Mouse (Mus musculus) heart, adult 11 months (tissue): ENCODE data around the gene Tomm20.
"Not testable (repeated sequence)": the region's sequence is repeated elsewhere in the genome, so short reads cannot be mapped to it uniquely, and the experiment has no call there.

ENCODE experiments used
- DNase-seq: peaks from one replicate; pipeline ENCODE4 v3.0.0; 2022

Tomm20 gene

DNA sequence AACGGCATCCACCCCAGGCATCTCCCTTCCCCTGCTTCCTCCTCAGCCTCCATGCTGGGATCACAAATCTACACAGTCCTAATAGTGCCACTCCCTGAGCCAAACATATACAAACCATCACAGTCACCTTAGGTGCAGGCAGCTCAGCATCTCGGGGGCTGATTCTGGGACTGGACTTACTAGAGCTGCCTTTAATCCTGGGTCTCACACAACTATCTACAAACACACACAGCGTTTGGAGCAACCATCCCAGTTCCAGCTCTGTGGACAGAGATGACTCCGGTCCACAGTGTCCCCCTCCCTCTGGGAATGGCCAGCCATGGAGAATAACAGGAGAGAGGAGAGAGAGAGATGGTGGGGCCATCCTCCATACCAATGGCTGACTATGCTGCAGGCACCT is 29.0 kb downstream of the Tomm20 start:
- DNase-seq, result peak; percentile 90

DNA sequence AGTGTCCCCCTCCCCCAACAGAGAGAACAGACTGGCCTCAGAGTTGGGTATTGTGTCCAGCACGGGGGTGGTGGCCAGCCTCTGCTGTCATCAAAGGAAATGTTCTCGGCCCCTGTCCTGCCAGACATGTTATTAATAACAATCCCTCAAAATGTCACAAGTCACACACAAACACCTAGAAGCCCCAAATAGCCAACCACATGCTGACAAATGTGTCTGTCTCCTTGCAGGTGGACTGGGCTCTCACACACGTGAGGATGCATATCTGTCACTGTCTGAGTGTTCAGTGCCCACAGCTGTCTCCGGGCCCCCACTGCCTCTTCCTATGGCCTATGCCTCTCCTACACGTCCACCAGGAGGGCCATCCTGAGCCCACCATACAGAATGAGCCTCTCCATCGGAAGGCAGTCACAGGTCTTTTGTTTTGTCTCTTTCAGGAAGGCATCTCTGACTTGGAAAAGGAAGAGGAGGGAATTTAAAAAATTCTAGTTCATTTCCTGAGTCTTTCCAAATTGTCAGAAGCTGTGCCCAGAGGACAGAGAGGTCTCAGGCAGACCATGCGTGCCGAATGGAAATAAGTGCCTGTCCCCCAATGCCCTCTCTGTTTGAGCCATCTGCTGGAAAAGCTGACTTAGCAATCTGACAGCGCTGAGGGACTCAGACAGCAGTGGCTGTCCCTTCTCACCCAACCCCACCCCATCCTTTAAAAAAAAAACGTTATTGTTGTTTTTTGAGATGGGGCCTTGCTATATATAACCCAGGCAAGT is 30.9 kb downstream of the Tomm20 start:
- DNase-seq, result peak; percentile 98

DNA sequence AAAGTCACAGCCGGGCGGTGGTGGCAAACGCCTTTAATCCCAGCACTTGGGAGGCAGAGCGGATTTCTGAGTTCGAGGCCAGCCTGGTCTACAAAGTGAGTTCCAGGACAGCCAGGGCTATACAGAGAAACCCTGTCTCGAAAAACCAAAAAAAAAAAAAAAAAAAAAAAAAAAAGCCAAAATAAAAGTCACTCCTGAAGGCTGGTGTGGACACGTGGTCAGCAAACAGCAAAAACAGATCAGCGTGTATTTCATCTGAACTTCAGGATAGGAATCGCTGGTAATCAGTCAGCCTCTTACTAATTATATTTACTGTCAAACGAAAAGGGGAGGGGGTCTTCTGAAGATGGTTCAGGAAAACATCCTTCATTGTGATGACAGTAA is 31.5 kb downstream of the Tomm20 start:
- DNase-seq, result not testable (repeated sequence)

DNA sequence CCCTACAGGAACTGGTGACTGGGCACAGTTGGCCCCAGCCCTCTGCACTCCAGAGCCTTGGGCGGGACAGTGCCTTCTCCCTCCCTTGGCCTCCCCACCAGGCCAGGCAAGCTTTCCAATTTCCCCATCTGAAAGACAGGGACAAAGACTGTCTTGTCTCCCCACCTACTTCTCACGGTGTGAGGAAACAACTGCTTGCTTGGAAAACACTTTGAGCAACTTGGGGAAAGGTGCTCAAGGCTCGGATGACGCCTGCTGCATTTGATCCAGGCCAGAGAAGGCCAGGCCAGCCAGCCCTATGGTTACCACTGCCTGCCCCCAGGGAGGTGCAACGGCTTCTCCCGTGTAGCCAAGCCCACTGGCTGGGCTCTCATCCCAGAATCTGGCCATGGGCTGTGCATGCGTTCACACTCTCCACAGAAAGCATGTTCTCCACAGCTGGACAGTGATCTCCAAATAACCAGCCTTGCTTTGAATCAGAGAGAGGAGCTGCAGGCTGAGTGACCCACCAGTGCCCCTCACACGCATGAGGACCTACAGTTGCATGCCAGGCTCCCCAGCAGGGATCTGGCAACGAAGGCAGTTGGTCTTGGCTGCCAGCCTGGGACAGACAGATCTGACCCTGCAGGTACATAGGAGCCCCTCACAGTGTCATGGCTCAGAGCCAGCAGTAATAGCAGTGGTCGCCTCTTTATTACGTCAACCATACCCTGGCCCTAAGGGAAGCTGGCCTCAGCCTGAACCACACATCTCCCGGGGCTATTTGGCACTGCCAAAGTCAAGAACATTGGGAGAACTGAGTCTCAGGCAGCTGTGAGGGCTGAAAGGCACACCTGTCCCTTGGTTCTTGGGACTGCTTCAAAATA is 32.2 kb downstream of the Tomm20 start:
- DNase-seq, result peak; percentile 99

DNA sequence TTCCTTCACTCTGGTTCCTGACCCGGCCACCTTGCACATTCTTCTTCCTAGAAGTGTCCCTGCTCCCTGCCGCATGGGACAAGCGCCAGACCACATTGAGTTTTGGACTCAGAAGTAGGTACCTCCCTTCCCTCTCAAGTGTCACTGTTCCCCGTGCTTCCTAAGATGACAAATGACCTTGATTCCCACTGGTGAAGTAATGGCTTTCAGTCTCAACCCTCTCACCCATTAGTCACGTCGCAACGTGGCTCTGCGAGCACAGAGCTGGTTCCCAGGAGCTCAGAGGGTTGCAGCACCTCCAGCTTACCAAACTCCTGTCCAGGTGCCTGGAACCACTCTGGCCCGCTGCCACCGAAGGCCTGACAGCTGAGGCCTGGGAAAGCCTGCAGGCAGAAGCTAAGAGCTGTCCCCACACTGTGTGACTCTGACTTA is 36.3 kb downstream of the Tomm20 start:
- peak; percentile 94 for DNase-seq

DNA sequence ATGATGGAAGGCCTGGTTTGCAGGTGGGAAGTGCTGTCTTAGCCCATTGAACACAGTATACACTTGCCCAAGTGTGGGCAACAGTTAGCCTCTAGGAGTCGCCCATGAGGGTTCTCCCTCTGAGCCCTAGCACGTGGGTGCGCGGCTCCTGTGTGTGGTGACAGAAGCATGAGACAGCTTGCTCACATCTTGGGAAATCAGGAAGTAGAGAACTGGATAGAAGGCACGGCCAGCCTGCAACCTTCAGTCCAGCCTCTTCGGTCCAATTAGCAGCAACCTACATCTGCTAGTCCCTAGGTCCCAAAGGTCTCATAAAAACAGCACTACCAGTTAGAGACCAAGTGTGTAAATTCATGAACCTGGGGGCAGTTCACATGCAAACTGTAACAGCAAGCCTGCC is 36.8 kb downstream of the Tomm20 start:
- peak; percentile 98 for DNase-seq

DNA sequence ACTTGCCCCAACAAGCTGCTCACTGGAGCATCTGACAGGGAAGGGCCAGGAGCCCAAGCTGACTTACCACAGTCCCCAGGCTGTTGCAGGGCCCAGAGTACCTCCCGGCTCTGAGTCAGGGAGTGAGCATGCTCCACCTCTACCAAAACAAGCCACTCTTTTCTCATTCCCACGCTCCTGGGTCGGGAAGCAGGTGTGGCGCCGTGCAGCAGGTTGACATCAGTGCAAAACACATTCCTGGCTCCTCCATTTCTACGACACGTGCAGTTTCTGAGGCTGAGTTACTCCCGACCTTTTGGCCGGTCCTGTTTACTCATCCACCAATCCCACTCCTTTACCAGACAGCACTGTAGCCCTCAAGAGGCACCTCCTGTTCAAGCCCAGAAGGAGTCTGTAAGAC is 37.7 kb downstream of the Tomm20 start:
- no peak for DNase-seq

DNA sequence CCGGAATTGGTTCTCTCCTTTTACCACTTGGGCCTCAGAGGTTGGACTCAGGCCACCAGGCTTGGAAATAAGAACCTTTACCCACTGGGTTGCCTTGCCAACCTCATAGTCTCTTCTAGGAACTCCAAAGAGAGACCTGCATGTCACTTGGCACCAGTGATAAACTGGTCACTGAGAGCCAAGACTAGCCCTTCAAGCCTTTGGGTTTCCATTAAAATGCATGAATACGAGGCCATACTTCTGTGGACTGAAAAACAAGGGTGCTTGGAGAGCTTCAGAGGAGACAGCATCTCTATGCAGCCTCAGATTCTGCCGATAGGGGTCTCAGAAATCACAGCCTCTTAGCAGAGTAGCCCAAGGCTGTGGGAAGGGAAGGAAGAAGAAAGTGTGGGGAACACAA is 38.3 kb downstream of the Tomm20 start:
- DNase-seq, result no peak

DNA sequence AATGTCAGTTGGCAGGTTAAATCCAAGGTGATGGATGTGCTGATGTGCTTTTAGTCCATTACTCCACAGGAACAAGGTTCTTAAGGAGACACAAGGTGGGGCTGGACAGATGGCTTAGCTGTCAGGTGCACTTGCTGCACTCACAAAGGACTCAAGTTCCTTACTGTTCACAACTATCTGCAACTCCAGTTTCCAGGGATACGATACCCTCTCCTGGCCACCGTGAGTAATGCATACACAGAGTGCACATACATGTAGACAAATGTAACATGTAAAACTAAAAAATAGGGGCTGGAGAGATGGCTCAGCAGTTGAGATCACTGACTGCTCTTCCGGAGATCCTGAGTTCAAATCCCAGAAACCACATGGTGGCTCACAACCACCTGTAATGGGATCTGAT is 40.3 kb downstream of the Tomm20 start:
- DNase-seq, result no peak

DNA sequence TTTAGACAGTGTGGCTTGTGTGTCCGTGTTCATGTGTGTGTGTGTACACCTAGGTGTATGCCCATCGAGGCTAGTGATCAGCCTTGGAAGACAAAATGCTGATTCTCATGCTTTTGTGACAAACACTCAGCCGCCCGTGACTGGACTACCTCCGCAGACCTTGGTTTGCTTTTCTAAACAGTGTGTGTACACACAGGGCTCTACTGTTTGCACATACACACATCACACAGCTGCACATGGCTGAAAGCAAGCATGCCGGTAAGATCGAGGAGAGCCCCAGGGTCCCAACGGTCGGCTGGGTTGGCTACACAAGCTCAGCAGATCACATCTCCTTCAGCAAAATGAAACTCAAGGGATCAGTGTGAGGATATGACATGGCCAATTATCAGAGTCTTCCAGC is 41.7 kb downstream of the Tomm20 start:
- DNase-seq, result no peak

DNA sequence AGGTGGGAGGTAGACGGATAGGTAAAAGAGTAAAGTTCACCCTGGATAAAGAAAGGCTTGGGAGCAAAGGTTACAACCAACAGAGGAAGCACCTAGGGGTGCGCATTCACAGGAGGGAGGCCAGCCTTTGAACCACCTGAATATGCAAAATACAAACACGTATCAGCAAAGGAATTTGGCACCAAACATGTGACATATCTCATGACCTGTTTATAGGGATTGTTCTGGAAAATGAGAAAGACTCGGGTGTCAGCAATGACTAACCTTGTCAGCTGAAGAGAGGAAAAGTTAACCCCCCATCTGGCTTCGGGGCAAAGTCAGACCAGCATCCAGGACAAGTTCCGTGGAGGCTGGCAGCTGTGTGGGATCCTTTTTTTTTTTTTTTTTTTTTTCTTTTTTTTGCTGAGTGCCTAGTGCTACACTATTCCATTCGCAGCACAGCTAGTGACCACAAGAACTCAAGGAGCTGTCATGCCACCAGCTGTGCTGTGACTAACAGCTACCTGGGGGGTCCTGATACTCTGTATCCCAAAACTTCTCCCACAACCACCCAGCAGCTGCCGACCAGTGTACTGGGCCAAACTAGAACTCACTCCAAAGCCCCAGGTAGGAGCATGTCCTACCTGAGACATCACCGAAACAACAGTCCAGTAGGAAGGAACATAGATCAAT is 42.3 kb downstream of the Tomm20 start:
- DNase-seq, result no peak

DNA sequence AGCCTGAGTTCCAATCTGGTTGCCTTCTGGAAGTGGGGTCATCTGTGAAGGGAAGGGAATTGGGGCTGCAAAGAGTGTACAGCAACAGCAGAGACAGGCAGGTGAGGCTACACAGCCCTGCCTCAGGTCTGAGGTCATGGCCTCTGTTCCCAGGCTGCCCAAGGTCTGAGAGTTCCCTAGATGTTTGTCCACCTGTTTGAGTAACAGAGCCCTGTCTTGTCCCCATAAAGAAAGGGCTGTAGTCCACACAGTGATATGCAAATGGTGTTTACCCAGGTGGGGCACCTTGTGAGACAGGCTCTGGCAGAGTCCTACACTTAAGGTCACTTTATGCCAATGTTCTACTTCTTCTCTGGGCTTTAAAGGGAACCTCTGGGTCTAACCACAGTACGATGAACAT is 44.0 kb downstream of the Tomm20 start:
- DNase-seq, result peak; percentile 86

DNA sequence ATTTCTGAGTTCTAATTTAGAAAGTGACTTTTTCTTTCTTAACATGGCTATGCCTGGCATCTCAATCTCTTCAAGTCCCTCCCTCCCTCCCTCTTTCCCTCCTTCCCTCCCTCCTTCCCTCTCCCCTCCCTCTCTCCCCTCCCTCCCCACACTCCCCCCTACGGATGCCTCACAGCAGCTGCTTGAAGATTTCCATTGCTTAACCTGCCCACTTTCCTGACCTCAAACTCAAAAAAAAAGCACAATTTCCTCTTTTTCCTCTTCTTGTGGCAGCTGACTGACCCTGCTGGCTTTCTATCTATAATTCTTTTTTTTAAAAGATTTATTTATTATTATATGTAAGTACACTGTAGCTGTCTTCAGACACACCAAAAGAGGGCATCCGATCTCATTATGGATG is 44.6 kb downstream of the Tomm20 start:
- DNase-seq, result no peak

DNA sequence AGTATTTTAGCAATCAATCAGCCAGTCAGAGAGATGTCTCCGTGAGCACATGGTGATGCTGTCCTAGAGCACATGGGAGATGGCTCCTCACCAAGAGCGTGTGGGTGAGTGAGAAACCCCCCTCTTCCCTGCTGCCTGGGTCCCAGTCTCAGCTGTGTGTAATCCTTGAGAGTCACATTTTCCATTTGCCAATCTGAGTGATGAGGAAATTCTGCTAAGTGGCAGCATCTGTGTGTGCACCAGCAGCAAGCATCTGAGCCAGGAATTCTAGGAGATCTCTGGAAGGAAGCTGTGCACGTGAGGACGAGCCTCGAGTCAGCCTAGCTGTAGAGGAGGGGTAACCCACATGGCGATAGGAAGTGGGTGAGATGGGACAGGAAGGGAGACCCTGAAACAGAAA is 50.5 kb downstream of the Tomm20 start:
- DNase-seq, result peak; percentile 95

DNA sequence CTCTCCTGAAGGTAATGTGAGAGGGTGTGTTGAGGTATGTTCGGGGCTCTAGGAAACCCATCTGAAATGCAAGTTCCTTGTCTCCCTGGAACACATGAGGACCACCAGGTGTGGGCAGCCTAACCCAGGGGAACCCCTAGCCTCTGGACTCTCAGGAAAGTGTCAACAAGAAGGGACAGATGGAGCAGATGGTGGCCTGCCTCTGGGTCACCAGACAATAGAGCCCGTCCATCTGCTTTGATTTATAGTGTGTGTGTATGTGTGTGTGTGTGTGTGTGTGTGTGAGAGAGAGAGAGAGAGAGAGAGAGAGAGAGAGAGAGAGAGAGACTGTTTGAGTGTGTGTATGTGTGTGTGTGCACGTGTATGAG is 58.0 kb downstream of the Tomm20 start:
- DNase-seq, result no peak

DNA sequence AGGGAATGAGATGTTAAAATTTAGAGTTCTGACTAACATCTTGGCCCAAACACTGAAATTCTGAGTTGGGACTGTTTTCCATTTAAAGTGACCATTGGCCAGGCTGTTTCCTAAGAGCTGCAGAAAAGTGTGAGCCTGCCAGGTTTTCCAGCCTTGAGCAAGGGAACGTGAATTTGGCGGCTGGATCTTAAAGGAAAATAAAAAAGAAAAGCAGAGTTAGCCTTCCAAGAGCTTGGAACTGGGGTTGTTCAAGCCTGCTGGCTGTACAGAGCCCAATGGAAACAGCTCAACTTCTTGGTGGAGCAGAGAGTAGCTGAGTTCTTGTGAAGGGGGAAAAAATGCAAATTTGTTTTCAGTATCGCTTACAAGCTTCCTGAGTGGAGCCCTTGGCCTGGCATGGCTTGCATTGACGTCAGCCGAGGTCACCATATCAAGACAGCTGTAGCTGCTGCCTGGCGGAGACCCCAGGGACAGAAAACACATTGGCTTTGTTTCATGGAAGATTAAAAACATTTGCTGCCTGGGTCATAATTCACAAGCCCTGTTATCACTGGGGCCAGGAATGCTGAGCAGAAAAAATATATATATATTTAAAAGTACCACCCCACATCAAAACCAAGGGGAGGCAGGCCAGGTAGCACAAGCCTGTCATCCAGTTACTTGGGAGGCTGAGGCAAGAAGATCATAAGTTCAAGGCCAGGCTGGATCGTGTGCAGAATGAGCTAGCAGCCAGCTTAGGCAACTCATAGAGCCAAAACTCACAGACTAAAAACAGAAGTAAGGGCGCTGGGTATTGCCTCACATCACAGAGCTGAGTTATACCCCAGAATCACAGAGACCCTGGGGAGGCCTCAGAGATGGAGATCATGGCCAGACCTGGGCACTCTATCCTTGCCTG is 58.7 kb downstream of the Tomm20 start:
- DNase-seq, result peak; percentile 99

DNA sequence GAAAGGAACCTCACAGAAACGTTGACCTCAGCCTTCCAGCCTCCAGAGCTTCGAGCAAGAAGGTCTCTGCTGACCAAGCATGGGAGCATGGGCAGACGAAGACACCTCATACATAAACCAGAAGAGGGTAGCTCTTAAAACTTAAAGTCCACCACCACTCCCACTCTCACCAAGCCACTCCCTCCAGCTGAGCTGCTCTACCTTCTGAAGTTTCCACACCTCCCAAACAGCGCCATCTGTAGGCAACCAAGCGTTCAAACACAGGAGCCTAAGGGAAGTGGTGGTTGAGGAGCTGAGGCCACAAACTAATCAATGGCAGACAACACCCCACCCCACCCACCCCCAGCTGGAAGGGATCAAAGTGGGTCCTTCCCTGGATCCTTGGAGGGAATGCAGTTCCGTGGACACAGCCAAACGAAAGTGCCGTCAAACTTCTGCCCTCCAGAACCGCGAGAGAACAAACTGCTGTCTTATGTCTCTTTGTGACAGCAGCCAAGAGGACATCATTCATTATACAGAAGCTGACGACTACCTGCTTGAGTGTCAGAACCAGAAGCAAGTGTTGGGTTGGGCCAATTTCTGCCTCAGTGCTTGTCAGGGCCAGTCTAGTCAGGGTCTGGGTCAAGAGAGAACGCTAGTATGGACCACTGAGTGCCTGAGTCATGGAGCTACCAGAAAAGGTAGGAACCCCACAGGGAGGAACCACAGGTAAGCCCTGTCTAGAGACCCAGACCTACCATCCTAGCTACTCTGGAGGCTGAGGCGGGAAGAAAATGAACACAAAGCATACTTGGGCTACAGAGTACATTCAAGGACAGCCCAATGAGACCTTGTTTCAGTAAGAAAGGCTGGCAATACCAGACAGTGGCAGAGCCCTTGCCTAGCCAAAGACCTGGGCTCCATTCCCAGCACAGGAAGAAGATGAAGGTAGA is 59.8 kb downstream of the Tomm20 start:
- DNase-seq, result peak; percentile 94

DNA sequence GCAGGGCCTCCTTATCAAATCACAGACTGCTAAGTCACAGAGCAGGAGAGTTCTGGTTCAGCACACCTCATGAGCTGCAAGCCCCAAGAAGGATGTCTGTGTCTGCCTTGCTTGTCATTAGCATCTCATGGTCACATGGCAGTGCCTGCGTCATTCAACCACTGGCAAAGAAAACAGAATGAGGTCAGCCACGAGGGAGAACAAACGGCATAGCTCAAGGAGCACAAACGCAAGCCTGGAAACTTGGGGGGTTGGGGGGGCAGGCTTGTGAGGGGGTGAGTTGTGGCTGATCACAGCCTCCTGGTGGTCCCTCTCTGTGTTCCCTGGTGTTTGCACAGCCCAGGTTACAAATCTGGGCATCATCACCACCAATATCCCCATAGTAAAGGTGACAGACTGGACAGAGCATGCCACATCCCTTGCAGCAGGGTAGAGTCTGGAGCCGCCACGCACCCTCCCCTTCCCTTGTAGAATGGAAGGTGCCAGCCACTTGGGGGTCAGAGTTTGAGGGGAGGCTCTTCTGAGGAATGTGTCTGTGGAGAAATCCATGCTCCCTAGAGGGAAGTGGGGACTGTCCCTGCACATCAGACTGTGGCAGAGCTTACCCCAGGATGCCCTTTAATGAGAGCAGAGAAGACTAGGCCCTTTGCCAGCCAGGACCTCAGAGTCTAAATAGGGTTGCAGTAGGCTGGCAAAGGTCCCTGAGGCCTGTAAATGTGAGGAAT is 61.3 kb downstream of the Tomm20 start:
- peak; percentile 99 for DNase-seq

DNA sequence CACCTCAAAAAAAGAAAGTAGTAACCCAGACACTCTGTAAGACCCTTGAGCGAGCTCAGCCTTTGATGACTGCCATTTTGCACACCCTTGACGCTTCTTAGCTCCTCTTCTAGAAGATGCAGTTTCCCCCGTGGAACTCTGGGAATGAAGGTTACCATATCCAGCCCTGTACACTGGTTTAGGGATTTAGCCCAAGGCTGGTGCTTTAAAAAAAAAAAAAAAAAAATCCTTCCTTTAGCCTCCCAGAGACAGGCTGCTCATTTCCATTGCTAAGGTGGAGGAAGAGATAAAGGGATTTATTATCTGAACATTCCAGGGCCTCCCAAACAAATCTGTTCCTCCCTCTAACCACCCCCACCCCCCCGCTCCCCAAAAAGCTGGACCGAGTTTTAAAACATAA is 61.9 kb downstream of the Tomm20 start:
- DNase-seq, result no peak

DNA sequence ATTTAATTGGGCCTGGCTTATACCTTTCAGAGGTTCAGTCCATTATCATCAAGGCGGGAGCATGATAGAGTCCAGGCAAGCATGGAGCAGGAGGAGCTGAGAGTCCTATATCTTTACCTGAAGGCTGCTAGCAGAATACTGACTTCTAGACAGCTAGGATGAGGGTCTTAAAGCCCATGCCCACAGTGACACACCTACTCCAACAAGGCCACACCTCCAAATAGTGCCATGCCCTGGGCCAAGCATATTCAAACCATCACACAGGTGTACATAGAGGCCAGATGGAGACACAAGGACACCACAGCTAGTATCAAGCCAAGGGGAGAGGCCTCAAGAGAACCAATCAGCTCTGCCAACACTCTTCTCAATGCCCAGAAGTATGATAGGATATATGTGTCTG is 63.1 kb downstream of the Tomm20 start:
- peak; percentile 91 for DNase-seq

DNA sequence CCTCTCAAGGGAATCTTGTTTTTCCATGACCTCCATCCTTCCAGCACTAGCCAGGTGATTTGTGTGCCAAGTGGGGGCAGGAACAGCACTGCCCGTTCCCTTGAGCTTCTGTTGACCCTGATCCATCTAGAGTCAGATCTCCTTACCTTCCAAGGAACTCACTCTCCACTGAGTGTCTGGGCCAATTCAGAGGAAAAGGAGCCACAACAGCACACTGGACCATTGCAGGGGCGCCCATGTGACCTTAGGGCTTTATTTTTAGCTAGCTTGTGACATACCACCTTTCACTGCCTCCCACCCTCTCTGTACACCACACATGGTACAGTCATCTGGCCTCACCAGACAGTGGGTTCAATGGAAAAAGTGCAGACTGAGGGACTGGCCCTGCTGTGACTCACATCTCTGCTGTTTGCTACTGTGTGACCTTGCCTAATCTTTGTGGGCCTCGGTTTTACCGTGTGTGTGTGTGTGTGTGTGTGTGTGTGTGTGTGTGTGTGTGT is 64.0 kb downstream of the Tomm20 start:
- peak; percentile 93 for DNase-seq
